Mouse (Mus musculus) ovary, adult 18-20 months (tissue): Measurements from ENCODE around the gene Kncn.
A peak's percentile ranks its signal among the peaks of the same experiment; 100 is the strongest.

Experiments used
- DNase-seq: peaks from one replicate; pipeline ENCODE4 v3.0.0; 2022; ENCODE audit warnings: low spot score, mixed read lengths

Gene Kncn

GRCm38 (mm10) chr4:115884022-115884421 is at the start of gene Kncn:
Gene Kncn, plus strand, starts transcription at chr4:115884400.
- no peak for DNase-seq

GRCm38 (mm10) chr4:115835576-115835975 is 48.6 kb upstream of the Kncn start:
- no peak for DNase-seq

GRCm38 (mm10) chr4:115838196-115838595 is 46.0 kb upstream of the Kncn start:
- no peak for DNase-seq

- peak; percentile 88 for DNase-seq
These were observed 45.2 kb upstream of the Kncn start, which contains the start of gene Mknk1 for GRCm38 (mm10) chr4:115838696-115839641. Gene Mknk1, plus strand, starts transcription at chr4:115839198.

GRCm38 (mm10) chr4:115839956-115840355 is 44.2 kb upstream of the Kncn start:
- DNase-seq: no peak

- no peak for DNase-seq
These were observed 43.4 kb upstream of the Kncn start for GRCm38 (mm10) chr4:115840842-115841241.

GRCm38 (mm10) chr4:115846656-115847055 is 37.5 kb upstream of the Kncn start:
- no peak for DNase-seq

GRCm38 (mm10) chr4:115847377-115847776 is 36.8 kb upstream of the Kncn start:
- no peak for DNase-seq

- DNase-seq: no peak
These were observed 36.1 kb upstream of the Kncn start for GRCm38 (mm10) chr4:115848083-115848482.

GRCm38 (mm10) chr4:115848990-115849677 is 35.1 kb upstream of the Kncn start:
- DNase-seq: peak; percentile 10

GRCm38 (mm10) chr4:115850111-115850510 is 34.1 kb upstream of the Kncn start:
- DNase-seq: no peak

- DNase-seq: no peak
These were observed 33.6 kb upstream of the Kncn start for GRCm38 (mm10) chr4:115850631-115851030.

GRCm38 (mm10) chr4:115851569-115851968 is 32.6 kb upstream of the Kncn start:
- DNase-seq: no peak

GRCm38 (mm10) chr4:115855100-115855499 is 29.1 kb upstream of the Kncn start:
- no peak for DNase-seq

GRCm38 (mm10) chr4:115855609-115856008 is 28.6 kb upstream of the Kncn start:
- no peak for DNase-seq

GRCm38 (mm10) chr4:115856282-115856681 is 27.9 kb upstream of the Kncn start:
- no peak for DNase-seq

- DNase-seq: no peak
These were observed 26.8 kb upstream of the Kncn start for GRCm38 (mm10) chr4:115857293-115857883.

GRCm38 (mm10) chr4:115863352-115863751 is 20.8 kb upstream of the Kncn start:
- no peak for DNase-seq

GRCm38 (mm10) chr4:115863880-115864279 is 20.3 kb upstream of the Kncn start:
- DNase-seq: no peak

GRCm38 (mm10) chr4:115869512-115870210 is 14.5 kb upstream of the Kncn start:
- no peak for DNase-seq

- DNase-seq: no peak
These were observed 11.0 kb upstream of the Kncn start for GRCm38 (mm10) chr4:115873231-115873630.

- DNase-seq: no peak
These were observed 6.0 kb upstream of the Kncn start for GRCm38 (mm10) chr4:115878216-115878678.
